Mouse (Mus musculus) mouse trophoblast stem cell (cell line): Measurements from ENCODE around the gene Tjp3.

Source experiments
- in situ Hi-C, 2 experiments: fragments of 300-500 bp; cut with MseI, MboI; formaldehyde crosslinking; loops; 2 replicates in 1 of 2; 3 replicates in 1 of 2; pipeline ENCODE4 v1.15.1; 2025

Tjp3 gene

GRCm38 (mm10) chr10:81268643-81269412, 22.6 kb downstream of the Tjp3 start:
- in situ Hi-C loops: no loop called here

- in situ Hi-C loops: no loop called here
Observed at GRCm38 (mm10) chr10:81268056-81268455, 23.3 kb downstream of the Tjp3 start.

GRCm38 (mm10) chr10:81266211-81267105, 24.9 kb downstream of the Tjp3 start, which contains the start of the genes Mrpl54 and Apba3:
Gene Mrpl54 (minus strand): TSS chr10:81266934.
Gene Apba3 (plus strand): TSS chr10:81266960.
- in situ Hi-C loops: no loop called here

- in situ Hi-C loops: no loop called here
Observed at GRCm38 (mm10) chr10:81265540-81265939, 25.8 kb downstream of the Tjp3 start.

GRCm38 (mm10) chr10:81261025-81261424, 30.4 kb downstream of the Tjp3 start:
- in situ Hi-C loops: no loop called here

GRCm38 (mm10) chr10:81259225-81259884, 32.0 kb downstream of the Tjp3 start:
- in situ Hi-C loops: no loop called here

- in situ Hi-C loops: no loop called here
Observed at GRCm38 (mm10) chr10:81257158-81258039, 34.0 kb downstream of the Tjp3 start.

GRCm38 (mm10) chr10:81254886-81255285, 36.5 kb downstream of the Tjp3 start:
- in situ Hi-C loops: no loop called here

- in situ Hi-C loops: no loop called here
Observed at GRCm38 (mm10) chr10:81252424-81253419, 38.7 kb downstream of the Tjp3 start, which contains the start of gene Matk. Gene Matk (plus strand): TSS chr10:81252935.

GRCm38 (mm10) chr10:81249442-81249841, 41.9 kb downstream of the Tjp3 start:
- in situ Hi-C loops: no loop called here

GRCm38 (mm10) chr10:81247804-81248203, 43.6 kb downstream of the Tjp3 start:
- in situ Hi-C loops: no loop called here

- in situ Hi-C loops: no loop called here
Observed at GRCm38 (mm10) chr10:81245166-81245565, 46.2 kb downstream of the Tjp3 start.

- in situ Hi-C loops: no loop called here
Observed at GRCm38 (mm10) chr10:81244595-81244994, 46.8 kb downstream of the Tjp3 start.

- in situ Hi-C loops: no loop called here
Observed at GRCm38 (mm10) chr10:81244146-81244545, 47.2 kb downstream of the Tjp3 start.

GRCm38 (mm10) chr10:81242021-81242420, 49.4 kb downstream of the Tjp3 start:
- in situ Hi-C loops: no loop called here

- in situ Hi-C loops: no loop called here
Observed at GRCm38 (mm10) chr10:81240876-81241275, 50.5 kb downstream of the Tjp3 start.

GRCm38 (mm10) chr10:81238618-81239017, 52.8 kb downstream of the Tjp3 start:
- in situ Hi-C loops: no loop called here

GRCm38 (mm10) chr10:81236471-81237268, 54.7 kb downstream of the Tjp3 start:
- in situ Hi-C loops: no loop called here

GRCm38 (mm10) chr10:81234206-81234605, 57.2 kb downstream of the Tjp3 start:
- in situ Hi-C loops: no loop called here
